In the genomic region with DNA sequence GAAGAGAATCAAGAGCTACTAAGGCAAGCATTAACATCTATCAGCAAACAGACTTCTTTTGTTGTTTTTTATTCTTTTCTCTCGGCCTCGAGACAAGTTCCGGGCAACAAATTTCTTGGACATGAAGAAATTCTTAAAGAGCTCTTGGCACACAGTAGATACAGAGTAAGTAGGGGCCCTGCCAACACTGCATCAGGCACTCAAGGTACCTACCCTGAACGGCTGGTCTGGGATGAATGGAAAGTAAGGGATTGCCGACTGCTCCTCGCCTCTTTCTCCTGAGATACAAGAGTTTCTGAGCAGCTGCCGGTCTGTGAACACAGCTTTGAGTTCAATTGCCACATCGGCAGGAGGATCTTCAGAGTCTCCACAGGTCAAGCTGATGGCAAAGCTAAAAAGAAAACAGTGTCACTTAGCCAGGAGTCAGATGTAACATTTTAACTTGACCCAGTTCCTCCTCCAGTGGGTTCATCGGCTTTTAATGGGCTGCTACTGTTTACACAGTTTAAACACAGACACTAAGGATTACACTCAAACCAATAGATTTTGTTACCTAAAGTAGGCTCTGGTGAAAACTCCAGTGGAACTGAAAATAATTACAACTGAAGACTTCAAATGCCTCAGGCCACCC, we compare ENCODE assay signal across 9 mouse cellular contexts. TPM values are rescaled to one million over a fixed set of nuclear protein-coding genes. Genes with fewer than 3 reads are reported as not detected.
A peak's percentile ranks its signal among the peaks of the same experiment; 100 is the strongest.
DNase-seq lines count a peak whose midpoint lies in the region; ATAC-seq lines count a peak whose summit lies in the region.
"Had no signal": no experiment of that assay in that cellular context is flagged by ENCODE, and none has a peak within 500 bp of the region (broad histone marks: within the 10 kb centered on the region; RNA-seq: fewer than 3 reads in every experiment).

No protein-coding gene starts in this region.

- H3K36me3 ChIP-seq in heart, embryonic 16.5 days (ENCODE audit: control insufficient read depth, insufficient read depth) = peaks cover 11% of the 10 kb centered on the region
- peaks cover 16% of the 10 kb centered on the region; the same call in 1 of the 2 replicates for H3K36me3 ChIP-seq in embryonic facial prominence, embryonic 15.5 days
- H3K36me3 ChIP-seq in kidney, embryonic 16.5 days (ENCODE audit: insufficient read depth, low read length) = peaks cover 11% of the 10 kb centered on the region; the same call in 1 of the 2 replicates
- peaks cover 43% of the 10 kb centered on the region for H3K36me3 ChIP-seq in midbrain, embryonic 10.5 days
- H3K36me3 ChIP-seq: G1E had no signal

- H3K27me3 ChIP-seq in heart, embryonic 16.5 days (ENCODE audit: control insufficient read depth, insufficient read depth, low read length) = no peaks in the 10 kb centered on the region
- H3K27me3 ChIP-seq in embryonic facial prominence, embryonic 15.5 days = no peaks in the 10 kb centered on the region
- H3K27me3 ChIP-seq in kidney, embryonic 16.5 days (ENCODE audit: insufficient read depth, low read length) = no peaks in the 10 kb centered on the region
- peaks cover 34% of the 10 kb centered on the region for H3K27me3 ChIP-seq in midbrain, embryonic 10.5 days (ENCODE audit: low read depth, poor library complexity, severe bottlenecking)

- H3K4me1 ChIP-seq in heart, embryonic 16.5 days (ENCODE audit: control insufficient read depth, insufficient read depth, low read length) = peaks cover 10% of the 10 kb centered on the region
- H3K4me1 ChIP-seq in embryonic facial prominence, embryonic 15.5 days = peaks cover 25% of the 10 kb centered on the region
- H3K4me1 ChIP-seq in kidney, embryonic 16.5 days (ENCODE audit: insufficient read depth, low read length) = peaks cover 23% of the 10 kb centered on the region
- peaks cover 47% of the 10 kb centered on the region for H3K4me1 ChIP-seq in midbrain, embryonic 10.5 days

- H3K4me2 ChIP-seq in heart, embryonic 16.5 days (ENCODE audit: low read depth, low read length) = peak overlapping the region; percentile 85; the same call in 1 of the 2 replicates
- peak overlapping the region; percentile 89 for H3K4me2 ChIP-seq in embryonic facial prominence, embryonic 15.5 days (replicated peaks)
- peak overlapping the region; percentile 72 for H3K4me2 ChIP-seq in kidney, embryonic 16.5 days (replicated peaks; ENCODE audit: low read depth, low read length)

- DNase-seq in heart, adult 9 months (ENCODE audit: low spot score in 2 of 2) = no peak
- no peak for DNase-seq in midbrain, embryonic 10.5 days (ENCODE audit: low spot score)
- DNase-seq in frontal cortex, adult 2 months (ENCODE audit: extremely low spot score in 1 of 2, low spot score in 1 of 2) = no peak
- no peak for DNase-seq in adrenal gland, postnatal 4 days (ENCODE audit: low spot score in 2 of 2)

- 71% methylated on average over 9 of the region's 9 CpGs for WGBS in heart, embryonic 16.5 days
- WGBS in embryonic facial prominence, embryonic 15.5 days = 35% methylated on average over 9 of the region's 9 CpGs
- WGBS in kidney, embryonic 16.5 days = 31% methylated on average over 9 of the region's 9 CpGs
- 68% methylated on average over 9 of the region's 9 CpGs for WGBS in midbrain, embryonic 10.5 days

- H3K27ac ChIP-seq in heart, embryonic 16.5 days (ENCODE audit: low read length) = no peak overlapping the region
- peak overlapping the region; percentile 95 for H3K27ac ChIP-seq in embryonic facial prominence, embryonic 15.5 days (replicated peaks)
- 0 out of 2 replicates have a peak overlapping the region, but pooled peaks have one; percentile 27 for H3K27ac ChIP-seq in kidney, embryonic 16.5 days (ENCODE audit: low read length)
- H3K27ac ChIP-seq in midbrain, embryonic 10.5 days (replicated peaks) = no peak overlapping the region

- H3K9ac ChIP-seq in heart, embryonic 16.5 days (ENCODE audit: low read length) = no peak overlapping the region
- H3K9ac ChIP-seq in embryonic facial prominence, embryonic 15.5 days = no peak overlapping the region; the same call in 1 of the 2 replicates
- H3K9ac ChIP-seq in kidney, embryonic 16.5 days (replicated peaks; ENCODE audit: low read length) = 0 out of 2 replicates have a peak overlapping the region, but pooled peaks have one; percentile 10

- ATAC-seq in heart, embryonic 16.5 days (replicated peaks; ENCODE audit: extremely low read depth, insufficient read depth, low FRiP score) = no peak
- ATAC-seq in embryonic facial prominence, embryonic 15.5 days (ENCODE audit: insufficient number of reproducible peaks, low FRiP score, low TSS enrichment, low read depth) = no peak
- ATAC-seq in kidney, embryonic 16.5 days (ENCODE audit: low FRiP score, low TSS enrichment) = no peak
- no peak for ATAC-seq in inflammation-experienced regulatory T-cells, adult 6 months

- no peaks in the 10 kb centered on the region for H3K9me3 ChIP-seq in heart, embryonic 16.5 days (replicated peaks; ENCODE audit: control insufficient read depth, low read length)
- no peaks in the 10 kb centered on the region for H3K9me3 ChIP-seq in embryonic facial prominence, embryonic 15.5 days (replicated peaks)
- no peaks in the 10 kb centered on the region for H3K9me3 ChIP-seq in kidney, embryonic 16.5 days (ENCODE audit: low read length)
- H3K9me3 ChIP-seq in midbrain, embryonic 10.5 days (replicated peaks) = no peaks in the 10 kb centered on the region
- H3K9me3 ChIP-seq: G1E had no signal

- H3K4me3 ChIP-seq in heart, embryonic 16.5 days (ENCODE audit: low read length) = no peak overlapping the region
- peak overlapping the region; percentile 85 for H3K4me3 ChIP-seq in embryonic facial prominence, embryonic 15.5 days (replicated peaks)
- H3K4me3 ChIP-seq in kidney, embryonic 16.5 days (ENCODE audit: low read length) = peak overlapping the region; percentile 86
- H3K4me3 ChIP-seq in midbrain, embryonic 10.5 days = peak overlapping the region; percentile 78; the same call in 1 of the 2 replicates

RNA-seq across cellular contexts. Expression of a gene that starts 1.7 kb away (rescaled TPM):
- 34.6 and 37.6 TPM in 2 replicates for polyA plus RNA-seq in heart, embryonic 16.5 days (2015; fragmentation: Nextera tagmentation; extraction: Ambion mirVana)
- polyA plus RNA-seq in embryonic facial prominence, embryonic 15.5 days (2015; fragmentation: Nextera tagmentation; extraction: Ambion mirVana) = 68.4 and 74.7 TPM in 2 replicates
- 29.1 and 33.3 TPM in 2 replicates for polyA plus RNA-seq in kidney, embryonic 16.5 days (2015; fragmentation: Nextera tagmentation; extraction: Ambion mirVana)
- 24.4 and 29.0 TPM in 2 replicates for polyA plus RNA-seq in midbrain, embryonic 10.5 days (2016; fragmentation: Nextera tagmentation; extraction: Ambion mirVana)
- 42.3 and 44.1 TPM in 2 replicates for polyA plus RNA-seq in frontal cortex, adult 2 months (2012; rRNA removed)
- polyA plus RNA-seq in inflammation-experienced regulatory T-cells, adult 6 months (2017; shearing (Covaris generic)) = 10 to 100 TPM; 15.8 to 23.3 (median 15.8) TPM
- total RNA-seq in adrenal gland, postnatal 4 days (2021) = 10 to 100 TPM; 41.1 to 41.6 TPM
- polyA plus RNA-seq: G1E had no signal

Comparison
In these comparisons a context has a peak if more than half of its experiments do, and no peak if none do; other contexts are left out.
1. H3K27ac ChIP-seq: peak in embryonic facial prominence, embryonic 15.5 days (single experiment) and kidney, embryonic 16.5 days (single experiment); none in heart, embryonic 16.5 days (single experiment) and midbrain, embryonic 10.5 days (single experiment).
2. Peak in every context shown above with its lines, with median percentiles within 50 percentile points of each other: H3K4me2 ChIP-seq.